Mouse (Mus musculus) adrenal gland, adult 8-10 months (tissue): ENCODE measurements around the gene Cfap61. TPM values are rescaled to one million over a fixed set of nuclear protein-coding genes. Genes with fewer than 3 reads are reported as not detected.

Experiments used
- DNase-seq: peaks from one replicate; pipeline ENCODE4 v3.0.0; 2022
- total RNA-seq, 4 experiments: library from RNA; stranded (reverse); gene quantifications; 2 replicates each; pipeline ENCODE4 v1.2.4; 2022

Cfap61 gene
- total RNA-seq, 4 experiments from 2014 or later = 21.7 to 59.7 (median 35.5) TPM

- DNase-seq = no peak
Observed at GRCm38 (mm10) chr2:146221076-146221928, 286.7 kb downstream of the Cfap61 start, which contains the start of gene Insm1. Insm1 (plus strand) TSS chr2:146221921.

- no peak for DNase-seq
Observed at GRCm38 (mm10) chr2:146221929-146222278, 287.3 kb downstream of the Cfap61 start.

GRCm38 (mm10) chr2:146222279-146223175, 287.9 kb downstream of the Cfap61 start:
- DNase-seq = no peak

- DNase-seq = no peak
Observed at GRCm38 (mm10) chr2:146223176-146223905, 288.8 kb downstream of the Cfap61 start.

- DNase-seq = no peak
Observed at GRCm38 (mm10) chr2:146224141-146224540, 289.6 kb downstream of the Cfap61 start.

- DNase-seq = no peak
Observed at GRCm38 (mm10) chr2:146225818-146226217, 291.2 kb downstream of the Cfap61 start.

- DNase-seq = peak; percentile 38
Observed at GRCm38 (mm10) chr2:146226484-146226883, 291.9 kb downstream of the Cfap61 start.

GRCm38 (mm10) chr2:146227646-146228045, 293.1 kb downstream of the Cfap61 start:
- DNase-seq = no peak

GRCm38 (mm10) chr2:146228435-146228834, 293.9 kb downstream of the Cfap61 start:
- DNase-seq = no peak

- DNase-seq = no peak
Observed at GRCm38 (mm10) chr2:146231485-146231884, 296.9 kb downstream of the Cfap61 start.

- no peak for DNase-seq
Observed at GRCm38 (mm10) chr2:146239196-146239747, 304.7 kb downstream of the Cfap61 start.

GRCm38 (mm10) chr2:146244049-146244448, 309.5 kb downstream of the Cfap61 start:
- no peak for DNase-seq

GRCm38 (mm10) chr2:146245401-146245800, 310.8 kb downstream of the Cfap61 start:
- no peak for DNase-seq

GRCm38 (mm10) chr2:146246409-146247075, 312.0 kb downstream of the Cfap61 start:
- DNase-seq = no peak

- DNase-seq = no peak
Observed at GRCm38 (mm10) chr2:146247576-146247975, 313.0 kb downstream of the Cfap61 start.

- DNase-seq = no peak
Observed at GRCm38 (mm10) chr2:146249033-146249432, 314.4 kb downstream of the Cfap61 start.

- no peak for DNase-seq
Observed at GRCm38 (mm10) chr2:146250236-146250904, 315.8 kb downstream of the Cfap61 start.

GRCm38 (mm10) chr2:146254387-146254786, 319.8 kb downstream of the Cfap61 start:
- DNase-seq = no peak

- DNase-seq = no peak
Observed at GRCm38 (mm10) chr2:146255636-146256035, 321.1 kb downstream of the Cfap61 start.

- DNase-seq = peak; percentile 10
Observed at GRCm38 (mm10) chr2:146256321-146256875, 321.8 kb downstream of the Cfap61 start.

- no peak for DNase-seq
Observed at GRCm38 (mm10) chr2:146257037-146257436, 322.5 kb downstream of the Cfap61 start.
